Mouse (Mus musculus) thymus, adult 18-20 months (tissue): ENCODE measurements around the gene Hectd1.

Experiments used
- DNase-seq, 2 experiments: peaks; one replicate each; pipeline ENCODE4 v3.0.0; 2022; ENCODE audit warnings: mixed read lengths in 2 of 2

The Hectd1 gene

GRCm38 (mm10) chr12:51767454-51767853 is 61.9 kb downstream of the Hectd1 start:
- no peak for DNase-seq

GRCm38 (mm10) chr12:51759374-51759773 is 70.0 kb downstream of the Hectd1 start:
- no peak for DNase-seq

GRCm38 (mm10) chr12:51756599-51756961 is 72.8 kb downstream of the Hectd1 start:
- DNase-seq: no peak

- no peak for DNase-seq
Observed at GRCm38 (mm10) chr12:51755938-51756598, 73.3 kb downstream of the Hectd1 start.

- DNase-seq: no peak
Observed at GRCm38 (mm10) chr12:51747348-51747747, 82.0 kb downstream of the Hectd1 start.

- no peak for DNase-seq
Observed at GRCm38 (mm10) chr12:51744957-51745356, 84.4 kb downstream of the Hectd1 start.

GRCm38 (mm10) chr12:51741690-51742089 is 87.6 kb downstream of the Hectd1 start:
- no peak for DNase-seq

- DNase-seq: no peak
Observed at GRCm38 (mm10) chr12:51736807-51737206, 92.5 kb downstream of the Hectd1 start.

- no peak for DNase-seq
Observed at GRCm38 (mm10) chr12:51736381-51736780, 93.0 kb downstream of the Hectd1 start.

GRCm38 (mm10) chr12:51735840-51736271 is 93.5 kb downstream of the Hectd1 start:
- DNase-seq: no peak

GRCm38 (mm10) chr12:51734605-51735211 is 94.6 kb downstream of the Hectd1 start:
- DNase-seq: no peak

GRCm38 (mm10) chr12:51729827-51730226 is 99.5 kb downstream of the Hectd1 start:
- DNase-seq: no peak

GRCm38 (mm10) chr12:51729058-51729457 is 100.3 kb downstream of the Hectd1 start:
- DNase-seq: no peak

GRCm38 (mm10) chr12:51721836-51722235 is 107.5 kb downstream of the Hectd1 start:
- DNase-seq: no peak

- no peak for DNase-seq
Observed at GRCm38 (mm10) chr12:51718617-51719016, 110.7 kb downstream of the Hectd1 start.

- DNase-seq: no peak
Observed at GRCm38 (mm10) chr12:51712685-51713084, 116.7 kb downstream of the Hectd1 start.

- no peak for DNase-seq
Observed at GRCm38 (mm10) chr12:51710154-51710553, 119.2 kb downstream of the Hectd1 start.

GRCm38 (mm10) chr12:51709741-51710140 is 119.6 kb downstream of the Hectd1 start:
- DNase-seq: no peak

- no peak for DNase-seq
Observed at GRCm38 (mm10) chr12:51708941-51709686, 120.2 kb downstream of the Hectd1 start.

GRCm38 (mm10) chr12:51706673-51707235 is 122.6 kb downstream of the Hectd1 start:
- no peak for DNase-seq

GRCm38 (mm10) chr12:51705778-51706177 is 123.6 kb downstream of the Hectd1 start:
- no peak for DNase-seq

- DNase-seq: no peak
Observed at GRCm38 (mm10) chr12:51704572-51704971, 124.8 kb downstream of the Hectd1 start.

GRCm38 (mm10) chr12:51703859-51704258 is 125.5 kb downstream of the Hectd1 start:
- no peak for DNase-seq

- no peak for DNase-seq
Observed at GRCm38 (mm10) chr12:51701723-51702122, 127.6 kb downstream of the Hectd1 start.
